Mouse (Mus musculus) intestine, postnatal 0 days (tissue): ENCODE data around the gene Exd2. TPM values are rescaled to one million over a fixed set of nuclear protein-coding genes. Genes with fewer than 3 reads are reported as not detected.

Experiments
- ATAC-seq: fragments of 200-750 bp; cut with Nextera tagmentation; 2 replicates; pipeline ENCODE4 v1.8.0; 2017; ENCODE audit warnings: mild to moderate bottlenecking, moderate TSS enrichment, moderate library complexity
- H3K27ac ChIP-seq: fragments of 300-500 bp; sonication (generic); 2 replicates; pipeline ENCODE4 v1.5.1; 2014; ENCODE audit warnings: mild to moderate bottlenecking, low read depth, low read length, moderate library complexity
- H3K27me3 ChIP-seq: fragments of 300-500 bp; sonication (generic); replicated peaks from 2 replicates; pipeline ENCODE4 v1.6.1; 2014; ENCODE audit warnings: low read length, mixed read lengths; ENCODE audit not compliant: control insufficient read depth, insufficient read depth
- H3K36me3 ChIP-seq: fragments of 300-500 bp; sonication (generic); 2 replicates; pipeline ENCODE4 v1.6.1; 2014; ENCODE audit warnings: mild to moderate bottlenecking, moderate library complexity; ENCODE audit not compliant: control insufficient read depth, insufficient read depth
- H3K4me1 ChIP-seq: fragments of 300-500 bp; sonication (generic); replicated peaks from 2 replicates; pipeline ENCODE4 v1.6.1; 2014; ENCODE audit warnings: antibody characterized with exemption, low read length, mixed read lengths; ENCODE audit not compliant: control insufficient read depth, insufficient read depth
- H3K4me2 ChIP-seq: fragments of 300-500 bp; sonication (generic); replicated peaks from 2 replicates; pipeline ENCODE4 v1.6.1; 2014; ENCODE audit warnings: low read depth, mild to moderate bottlenecking, moderate library complexity
- H3K4me3 ChIP-seq: fragments of 300-500 bp; sonication (generic); 2 replicates; pipeline ENCODE4 v1.5.1; 2014; ENCODE audit warnings: low read depth, low read length
- H3K9ac ChIP-seq: fragments of 300-500 bp; sonication (generic); 2 replicates; pipeline ENCODE4 v1.6.1; 2014; ENCODE audit warnings: mild to moderate bottlenecking, low read depth, low read length
- H3K9me3 ChIP-seq: fragments of 300-500 bp; sonication (generic); 2 replicates; pipeline ENCODE4 v1.6.1; 2016; ENCODE audit warnings: mixed run types; ENCODE audit not compliant: control insufficient read depth
- CTCF ChIP-seq: sonication (generic); IDR thresholded peaks from 2 replicates; pipeline ENCODE4 v1.5.1; 2016; ENCODE audit warnings: low read depth, mild to moderate bottlenecking, control low read depth, antibody characterized with exemption, moderate library complexity
- WGBS: fragments of 180-500 bp; shearing (Covaris S2); extraction: QIAGEN DNeasy Blood & Tissue Kit; methylation state at CpG from one replicate; pipeline ENCODE4 v1.1.7; 2014; 5-methylcytosine and 5-hydroxymethylcytosine counted together
- polyA plus RNA-seq: library from polyadenylated mRNA; unstranded; fragments of >200 nt; fragmentation: Nextera tagmentation; extraction: Ambion mirVana; gene quantifications from 2 replicates; pipeline ENCODE4 v1.2.1, GENCODE M21; 2015

Exd2 gene
- polyA plus RNA-seq, 1 experiment from 2014 or later, result 6.8 TPM

DNA sequence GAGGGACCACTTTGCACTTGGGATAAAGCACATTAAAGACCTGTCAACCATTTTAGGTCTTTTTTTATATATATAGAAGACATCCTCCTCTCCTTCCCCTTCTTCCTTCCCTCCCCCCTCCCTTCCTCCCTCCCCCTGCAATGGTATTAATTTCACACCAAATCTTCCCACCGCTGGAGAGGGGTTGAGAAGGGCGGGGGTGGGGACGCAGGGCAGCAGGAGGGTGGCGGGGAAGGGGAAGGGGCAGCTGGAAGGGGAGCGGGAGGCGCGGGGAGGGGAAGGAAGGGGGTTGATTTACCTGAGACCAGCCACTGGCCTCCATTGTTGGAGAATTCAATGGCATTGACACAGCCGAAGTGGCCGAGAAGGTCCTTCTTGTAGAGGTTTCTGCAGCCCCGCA, 27.0 kb upstream of the Exd2 start:
- H3K4me1 ChIP-seq, result peaks cover 12% of the 10 kb centered on the region; the same call in 1 of the 2 replicates
- no peaks in the 10 kb centered on the region for H3K27me3 ChIP-seq
- H3K4me3 ChIP-seq, result peak overlapping the region; percentile 96
- no peak for ATAC-seq
- 0 out of 2 replicates have a peak, but pooled peaks cover 4% of the 10 kb centered on the region for H3K36me3 ChIP-seq
- peak overlapping the region; percentile 91 for H3K9ac ChIP-seq
- TF ChIP-seq CTCF, result no peak
- H3K9me3 ChIP-seq, result no peaks in the 10 kb centered on the region
- 0% methylated on average over 10 of the region's 10 CpGs for WGBS
- H3K4me2 ChIP-seq, result peak overlapping the region; percentile 85
- H3K27ac ChIP-seq, result peak overlapping the region; percentile 96

DNA sequence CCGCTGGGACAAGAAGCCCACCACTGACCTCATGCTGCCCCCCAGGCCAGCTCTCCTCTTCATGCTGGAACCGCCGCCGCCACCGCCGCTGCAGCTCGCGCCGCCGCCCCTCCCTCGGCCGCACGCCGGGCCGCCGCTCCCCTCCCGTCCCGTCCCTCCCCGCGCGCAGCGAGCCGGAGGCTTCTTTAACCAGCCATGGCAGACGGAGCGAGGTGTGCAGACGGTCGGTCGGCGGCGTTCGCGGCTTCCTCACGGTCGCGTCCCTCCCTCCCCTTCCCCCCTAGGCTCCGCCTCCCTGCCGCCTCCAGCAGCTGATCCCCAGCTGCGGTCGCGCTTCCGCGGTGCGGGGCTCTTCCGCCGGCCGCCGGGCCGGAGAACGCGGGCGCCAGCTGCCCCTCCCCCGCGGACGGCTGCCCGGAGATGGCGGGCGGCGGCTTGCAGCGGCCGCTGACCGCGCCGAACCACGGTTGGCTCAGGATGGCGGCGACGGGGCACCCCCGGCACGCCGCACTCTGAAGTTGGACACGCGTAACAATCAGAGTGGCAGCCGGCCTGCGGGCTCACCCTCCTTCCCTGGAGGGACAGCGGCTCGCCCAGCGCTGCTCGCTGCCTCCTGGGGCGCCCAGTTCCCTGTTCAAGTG, 26.4 kb upstream of the Exd2 start, which contains the start of gene Dcaf5:
Gene Dcaf5, minus strand, starts transcription at position 266 of the 641 bp plus-strand sequence.
- under 1% methylated on average over 60 of the region's 79 CpGs for WGBS
- TF ChIP-seq CTCF, result peak; percentile 2; the same call in 1 of the 2 replicates
- Histone ChIP-seq H3K4me1 (peaks cover 12% of the 10 kb centered on the region; the same call in 1 of the 2 replicates), H3K27ac (peak within 1 kb of the TSS; percentile 96), H3K9ac (peak within 1 kb of the TSS; percentile 91), H3K36me3 (0 out of 2 replicates have a peak, but pooled peaks cover 2% of the 10 kb centered on the region), H3K9me3 (no peaks in the 10 kb centered on the region), H3K4me3 (peak within 1 kb of the TSS; percentile 96), H3K27me3 (no peaks in the 10 kb centered on the region), H3K4me2 (peak within 1 kb of the TSS; percentile 85)
- peak; percentile 48 for ATAC-seq

DNA sequence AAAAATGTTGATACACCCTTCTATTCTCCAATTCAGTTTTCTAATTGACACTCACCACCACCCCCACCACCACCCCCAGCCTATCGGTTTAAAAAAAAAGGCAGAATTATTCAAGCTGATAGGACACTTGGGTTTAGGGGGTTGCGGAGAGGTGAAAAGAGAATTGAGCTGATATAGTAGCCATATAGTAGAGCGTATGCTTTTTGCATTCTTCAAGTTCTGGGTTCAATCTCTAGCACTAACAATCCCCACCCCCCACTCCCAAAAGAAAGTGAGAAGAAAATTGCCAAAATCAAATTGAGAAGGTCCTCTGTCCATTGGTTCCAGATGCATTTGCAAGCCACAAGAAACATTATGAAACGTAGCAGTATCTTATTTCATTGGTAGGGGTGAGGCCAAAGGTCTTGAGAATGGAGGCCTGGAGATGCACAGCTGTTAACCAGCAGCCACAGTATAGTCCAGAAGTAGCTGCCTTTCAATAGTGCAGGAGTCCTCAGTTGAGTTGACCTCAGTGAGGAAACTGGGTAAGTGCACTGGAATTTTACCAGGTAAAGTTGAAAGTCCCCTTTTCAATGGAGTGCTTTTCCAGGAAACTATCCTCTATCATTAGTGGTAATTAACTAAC, 25.7 kb upstream of the Exd2 start:
- ATAC-seq, result no peak
- TF ChIP-seq CTCF, result no peak
- H3K4me2 ChIP-seq, result peak overlapping the region; percentile 85
- H3K27ac ChIP-seq, result peak overlapping the region; percentile 96
- H3K36me3 ChIP-seq, result no peaks in the 10 kb centered on the region
- peak overlapping the region; percentile 91 for H3K9ac ChIP-seq
- WGBS, result 42% methylated on average over 4 of the region's 4 CpGs
- H3K4me3 ChIP-seq, result peak overlapping the region; percentile 96
- peaks cover 12% of the 10 kb centered on the region; the same call in 1 of the 2 replicates for H3K4me1 ChIP-seq
- H3K27me3 ChIP-seq, result no peaks in the 10 kb centered on the region
- no peaks in the 10 kb centered on the region for H3K9me3 ChIP-seq

DNA sequence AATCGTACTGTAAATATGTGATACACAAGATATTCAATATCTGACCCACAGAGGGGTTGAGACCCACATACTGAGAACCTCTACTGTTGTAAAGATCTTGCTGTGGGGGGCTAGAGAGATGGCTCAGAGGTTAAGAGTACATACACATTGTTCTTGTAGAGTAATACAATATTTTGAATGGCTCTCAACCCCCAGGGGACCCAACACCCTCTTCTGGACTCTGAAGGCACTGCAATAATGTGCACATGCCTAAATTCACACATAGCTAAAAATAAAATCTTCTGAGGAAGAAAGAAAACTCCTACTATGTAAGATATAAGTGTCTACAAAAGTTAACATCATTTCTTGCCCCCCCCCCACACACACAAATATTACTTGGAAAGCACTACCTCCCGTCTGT, 21.9 kb upstream of the Exd2 start:
- no peak for ATAC-seq
- Histone ChIP-seq H3K27ac (no peak overlapping the region), H3K36me3 (no peaks in the 10 kb centered on the region), H3K4me1 (peaks cover 6% of the 10 kb centered on the region; the same call in 1 of the 2 replicates), H3K9me3 (no peaks in the 10 kb centered on the region), H3K9ac (no peak overlapping the region), H3K4me2 (no peak overlapping the region), H3K4me3 (no peak overlapping the region), H3K27me3 (no peaks in the 10 kb centered on the region)
- TF ChIP-seq CTCF, result peak; percentile 44
- 77% methylated on average over 2 of the region's 2 CpGs for WGBS

DNA sequence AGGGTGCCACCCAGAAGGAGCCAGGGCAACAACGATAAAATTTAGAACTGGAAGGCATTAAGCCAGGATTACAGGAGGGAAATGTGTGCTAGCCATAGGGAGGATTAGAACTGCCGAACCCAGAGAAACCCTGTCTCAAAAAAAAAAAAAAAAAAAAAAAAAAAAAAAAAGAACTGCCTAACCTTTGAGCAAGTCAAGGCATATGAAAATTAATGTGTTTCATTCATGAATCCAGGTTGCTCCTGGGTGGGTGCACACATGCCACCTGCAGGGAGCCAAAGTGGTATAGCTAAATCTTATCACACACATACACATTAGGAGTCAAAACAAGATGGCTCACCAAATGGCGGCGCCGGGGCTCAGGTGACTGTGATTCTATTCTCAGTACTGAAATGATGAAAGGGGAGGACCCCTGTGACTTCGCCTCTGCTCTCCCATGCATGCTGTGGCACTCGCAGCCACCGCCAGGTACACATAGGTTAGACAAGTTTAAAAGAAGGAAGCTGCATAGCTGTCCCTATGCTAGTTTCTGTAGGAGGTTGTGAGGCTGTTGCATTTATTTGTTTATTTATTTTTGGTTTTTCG, 18.3 kb upstream of the Exd2 start:
- no peak for ATAC-seq
- H3K4me1 ChIP-seq, result no peaks in the 10 kb centered on the region
- no peaks in the 10 kb centered on the region for H3K9me3 ChIP-seq
- no peak for TF ChIP-seq CTCF
- H3K9ac ChIP-seq, result no peak overlapping the region
- no peaks in the 10 kb centered on the region for H3K36me3 ChIP-seq
- WGBS, result 88% methylated on average over 9 of the region's 9 CpGs
- no peaks in the 10 kb centered on the region for H3K27me3 ChIP-seq
- H3K4me2 ChIP-seq, result no peak overlapping the region
- no peak overlapping the region for H3K4me3 ChIP-seq
- no peak overlapping the region for H3K27ac ChIP-seq

DNA sequence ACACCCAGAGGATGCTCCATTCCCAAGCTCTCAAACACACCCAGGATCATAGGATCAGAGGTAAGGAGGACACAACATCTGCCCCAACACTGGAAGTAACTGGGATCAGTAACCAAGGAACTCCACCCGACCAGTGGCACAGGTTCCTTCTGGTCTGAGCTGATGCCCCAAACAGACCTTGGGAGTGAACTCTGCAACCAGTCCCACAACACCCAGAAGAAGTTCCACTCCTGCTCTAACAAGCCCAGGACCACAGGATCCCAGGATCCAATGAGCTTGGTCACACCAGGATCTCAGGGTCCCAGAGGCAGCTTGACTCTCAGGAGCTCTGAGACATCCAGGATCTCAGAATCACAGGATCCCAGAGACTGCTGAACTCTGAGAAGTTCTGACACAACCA, 9.4 kb upstream of the Exd2 start:
- Histone ChIP-seq H3K27me3 (no peaks in the 10 kb centered on the region), H3K36me3 (no peaks in the 10 kb centered on the region), H3K9ac (no peak overlapping the region), H3K4me1 (no peaks in the 10 kb centered on the region), H3K4me2 (no peak overlapping the region), H3K9me3 (no peaks in the 10 kb centered on the region), H3K27ac (no peak overlapping the region), H3K4me3 (no peak overlapping the region)
- no peak for TF ChIP-seq CTCF
- 81% methylated on average over 1 of the region's 1 CpGs for WGBS
- no peak for ATAC-seq
